Mouse (Mus musculus): ENCODE measurements around the gene Gm3512.
"Not testable (repeated sequence)": the region's sequence is repeated elsewhere in the genome, so short reads cannot be mapped to it uniquely, and the experiment has no call there.

Gene Gm3512

DNA sequence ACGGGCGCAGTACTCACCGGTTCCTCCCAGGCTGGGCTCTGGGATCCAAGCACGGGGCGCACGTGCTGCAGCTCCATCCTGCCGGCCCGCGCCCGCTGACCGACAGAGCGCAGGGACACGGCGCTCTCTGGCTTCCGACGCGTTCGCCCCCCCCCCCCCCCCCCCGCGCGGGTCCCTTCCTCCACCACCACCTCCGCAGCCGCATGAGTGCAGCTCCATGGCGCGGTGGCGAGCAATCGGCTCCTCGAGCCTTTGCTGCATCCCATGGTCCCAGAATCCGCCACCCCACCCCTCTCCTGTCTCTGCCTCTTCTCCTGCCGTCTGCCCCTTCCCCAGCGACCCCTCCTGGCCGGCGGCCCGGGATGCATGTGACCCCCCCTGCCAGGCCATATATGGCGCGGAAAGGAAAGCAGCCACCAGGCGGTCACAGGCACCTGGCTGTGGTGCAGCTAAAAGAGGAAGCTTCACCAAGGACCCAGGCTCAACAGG lies at the start of gene Gm3512:
Gene Gm3512 (minus strand): TSS at position 51 of the 489 bp plus-strand sequence.
- peak; percentile 12 for DNase-seq

DNA sequence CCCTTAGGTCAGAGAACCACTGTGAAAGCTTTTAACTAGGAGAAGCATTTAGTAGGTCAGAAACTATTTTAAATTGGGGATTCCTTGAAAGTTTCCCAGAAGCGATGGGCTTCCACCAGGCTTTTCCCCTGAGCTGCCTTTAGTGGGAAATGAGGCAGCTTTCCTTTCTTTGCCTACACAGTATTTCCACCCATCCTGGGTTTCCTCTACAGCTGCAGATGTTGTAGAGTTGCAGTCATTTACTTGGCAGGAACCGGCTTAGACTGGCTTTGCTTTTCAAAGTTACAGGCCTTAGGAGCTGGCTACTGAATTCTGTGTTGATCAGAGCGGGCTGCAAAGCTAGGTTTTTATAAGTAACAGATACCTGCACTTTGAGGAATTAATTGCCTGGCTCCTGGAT lies 25.7 kb upstream of the Gm3512 start:
- DNase-seq = not testable (repeated sequence)

GRCm38 (mm10) chr14:7194440-7194839 lies 20.1 kb upstream of the Gm3512 start, which contains the start of gene Gm16434:
Gm16434 (minus strand) TSS chr14:7194540.
- not testable (repeated sequence) for DNase-seq

DNA sequence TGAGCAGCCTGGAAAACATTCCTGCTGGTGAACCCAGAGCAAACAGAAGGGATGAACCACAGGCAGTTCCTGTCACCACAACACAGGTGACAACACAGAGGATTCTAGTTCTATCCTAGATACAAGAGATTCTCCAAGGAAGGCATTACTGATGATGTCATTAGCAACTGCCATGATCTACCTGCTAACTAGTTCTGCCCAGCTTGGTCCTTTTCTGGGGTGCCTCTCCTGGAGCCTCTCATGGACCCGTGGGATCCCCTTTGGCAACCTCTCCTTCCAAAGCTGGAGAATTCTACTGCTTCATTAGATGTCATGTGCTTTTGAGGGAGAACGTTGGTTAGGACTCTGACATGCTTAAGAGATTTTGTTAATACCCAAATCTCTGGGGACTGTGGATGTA lies 49.0 kb downstream of the Gm3512 start, which contains the start of gene Gm6676:
Gene Gm6676 (minus strand): TSS at position 101 of the 400 bp plus-strand sequence.
- DNase-seq = not testable (repeated sequence)

DNA sequence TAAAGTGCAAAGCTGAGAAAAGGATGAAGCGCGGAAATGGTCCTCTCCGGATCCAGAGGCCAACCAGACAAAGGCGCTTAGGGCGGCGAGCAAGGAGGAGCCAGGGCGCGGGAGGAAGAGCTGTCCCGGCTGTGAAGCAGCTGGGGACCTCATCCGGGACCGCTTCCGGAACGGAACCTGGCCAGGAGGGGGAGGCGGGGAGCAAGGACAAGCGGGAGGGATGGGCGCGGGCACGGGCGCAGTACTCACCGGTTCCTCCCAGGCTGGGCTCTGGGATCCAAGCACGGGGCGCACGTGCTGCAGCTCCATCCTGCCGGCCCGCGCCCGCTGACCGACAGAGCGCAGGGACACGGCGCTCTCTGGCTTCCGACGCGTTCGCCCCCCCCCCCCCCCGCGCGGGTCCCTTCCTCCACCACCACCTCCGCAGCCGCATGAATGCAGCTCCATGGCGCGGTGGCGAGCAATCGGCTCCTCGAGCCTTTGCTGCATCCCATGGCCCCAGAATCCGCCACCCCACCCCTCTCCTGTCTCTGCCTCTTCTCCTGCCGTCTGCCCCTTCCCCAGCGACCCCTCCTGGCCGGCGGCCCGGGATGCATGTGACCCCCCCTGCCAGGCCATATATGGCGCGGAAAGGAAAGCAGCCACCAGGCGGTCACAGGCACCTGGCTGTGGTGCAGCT lies 69.1 kb downstream of the Gm3512 start:
- peak; percentile 9 for DNase-seq

All from thymus, postnatal 25 days (tissue).